Mouse (Mus musculus) olfactory bulb, adult 2 months (tissue): ENCODE data around the gene Btbd9.

Experiments used
- CTCF ChIP-seq: fragments of 200-500 bp; IDR thresholded peaks from 2 replicates; pipeline ENCODE4 v1.5.1; 2012; ENCODE audit warnings: low read depth, mild to moderate bottlenecking, low read length, moderate library complexity; ENCODE audit not compliant: insufficient read depth
- POLR2A ChIP-seq: fragments of 200-500 bp; IDR thresholded peaks from 2 replicates; pipeline ENCODE4 v1.6.1; 2012; ENCODE audit warnings: mild to moderate bottlenecking, low read depth, low read length, moderate library complexity; ENCODE audit not compliant: insufficient read depth

GRCm38 (mm10) chr17:30563484-30564075 is 12.7 kb downstream of the Btbd9 start:
- TF ChIP-seq CTCF, result no peak
- TF ChIP-seq POLR2A, result no peak
